16 mouse cellular contexts compared by ENCODE assay signal in genomic region chr5:140654096-140654845, GRCm38 (mm10). TPM values are rescaled to one million over a fixed set of nuclear protein-coding genes. Genes with fewer than 3 reads are reported as not detected.
A peak's percentile ranks its signal among the peaks of the same experiment; 100 is the strongest.
DNase-seq lines count a peak whose midpoint lies in the region; ATAC-seq lines count a peak whose summit lies in the region.
"Had no signal": no experiment of that assay in that cellular context is flagged by ENCODE, and none has a peak within 500 bp of the region (broad histone marks: within the 10 kb centered on the region; RNA-seq: fewer than 3 reads in every experiment).

No protein-coding gene starts in this region.

- H3K9ac ChIP-seq in intestine, embryonic 14.5 days (ENCODE audit: low read length): no peak overlapping the region
- no peak overlapping the region for H3K9ac ChIP-seq in stomach, embryonic 16.5 days (ENCODE audit: low read length)
- H3K9ac ChIP-seq: forebrain, embryonic 15.5 days; hindbrain, embryonic 15.5 days; limb, embryonic 13.5 days; liver, postnatal 0 days had no signal

- H3K36me3 ChIP-seq in intestine, embryonic 14.5 days (ENCODE audit: control insufficient read depth, insufficient read depth, low read length): no peaks in the 10 kb centered on the region
- H3K36me3 ChIP-seq in stomach, embryonic 16.5 days (ENCODE audit: control insufficient read depth, insufficient read depth, low read length): no peaks in the 10 kb centered on the region
- H3K36me3 ChIP-seq: forebrain, embryonic 15.5 days; hindbrain, embryonic 15.5 days; limb, embryonic 13.5 days had no signal

- peaks cover 11% of the 10 kb centered on the region for H3K4me1 ChIP-seq in intestine, embryonic 14.5 days (replicated peaks; ENCODE audit: control insufficient read depth, insufficient read depth, low read length)
- H3K4me1 ChIP-seq in stomach, embryonic 16.5 days (ENCODE audit: control insufficient read depth, insufficient read depth, low read length): peaks cover 6% of the 10 kb centered on the region

- peak; percentile 57; the same call in 1 of the 2 replicates for ATAC-seq in intestine, embryonic 14.5 days (replicated peaks; ENCODE audit: low FRiP score, low TSS enrichment, low read depth)
- peak; percentile 30; the same call in 1 of the 2 replicates for ATAC-seq in stomach, embryonic 16.5 days (ENCODE audit: insufficient read depth, low FRiP score)
- ATAC-seq in activated CD4-positive, CD25-positive, alpha-beta regulatory T cell, adult 4 months: no peak
- ATAC-seq: forebrain, embryonic 15.5 days; liver, postnatal 0 days had no signal

- DNase-seq in kidney, adult 9 months: peak; percentile 77
- DNase-seq in kidney, postnatal 4 days: no peak
- peak; percentile 90 for DNase-seq in adrenal gland, adult 2 months
- DNase-seq in intestine, embryonic 14.5 days (ENCODE audit: low spot score): no peak
- DNase-seq in layer of hippocampus, adult 8-10 months (ENCODE audit: low spot score in 2 of 2): no peak
- DNase-seq: cerebellum, adult 2 months; heart, adult 18-20 months; heart, postnatal 10 days; liver, postnatal 0 days; right cerebral cortex, postnatal 14 days had no signal

- no peaks in the 10 kb centered on the region for H3K27me3 ChIP-seq in intestine, embryonic 14.5 days (replicated peaks; ENCODE audit: control insufficient read depth, insufficient read depth, low read length)
- no peaks in the 10 kb centered on the region for H3K27me3 ChIP-seq in stomach, embryonic 16.5 days (ENCODE audit: control insufficient read depth, insufficient read depth, low read length)
- H3K27me3 ChIP-seq: forebrain, embryonic 15.5 days; hindbrain, embryonic 15.5 days; limb, embryonic 13.5 days had no signal

- 76% methylated on average over 15 of the region's 15 CpGs for WGBS in intestine, embryonic 14.5 days
- 69% methylated on average over 15 of the region's 15 CpGs for WGBS in stomach, embryonic 16.5 days

- no peaks in the 10 kb centered on the region for H3K9me3 ChIP-seq in intestine, embryonic 14.5 days (ENCODE audit: control insufficient read depth, low read length)
- no peaks in the 10 kb centered on the region for H3K9me3 ChIP-seq in stomach, embryonic 16.5 days (replicated peaks; ENCODE audit: control insufficient read depth, low read length)
- H3K9me3 ChIP-seq: forebrain, embryonic 15.5 days; hindbrain, embryonic 15.5 days; limb, embryonic 13.5 days had no signal

- no peak overlapping the region for H3K4me2 ChIP-seq in intestine, embryonic 14.5 days (ENCODE audit: low read length)
- no peak overlapping the region for H3K4me2 ChIP-seq in stomach, embryonic 16.5 days (ENCODE audit: low read depth, low read length)
- H3K4me2 ChIP-seq: forebrain, embryonic 15.5 days; hindbrain, embryonic 15.5 days; limb, embryonic 13.5 days; midbrain, embryonic 11.5 days had no signal

- H3K27ac ChIP-seq in intestine, embryonic 14.5 days (ENCODE audit: low read depth): no peak overlapping the region
- H3K27ac ChIP-seq in stomach, embryonic 16.5 days (ENCODE audit: low read length): no peak overlapping the region
- H3K27ac ChIP-seq: forebrain, embryonic 15.5 days; hindbrain, embryonic 15.5 days; limb, embryonic 13.5 days had no signal

- no peak overlapping the region for H3K4me3 ChIP-seq in intestine, embryonic 14.5 days (ENCODE audit: low read depth, low read length)
- H3K4me3 ChIP-seq in stomach, embryonic 16.5 days (replicated peaks; ENCODE audit: low read length): no peak overlapping the region
- H3K4me3 ChIP-seq: forebrain, embryonic 15.5 days; hindbrain, embryonic 15.5 days; limb, embryonic 13.5 days had no signal

RNA-seq across cellular contexts. Expression of gene Ttyh3, which starts 5.4 kb away (rescaled TPM):
- total RNA-seq in adrenal gland, adult 2 months (2021): 10 to 100 TPM; 48.6 to 95.9 TPM
- 185 and 217 TPM in 2 replicates for polyA plus RNA-seq in adrenal gland, adult 2 months (2012; rRNA removed)
- 39.5 and 44.8 TPM in 2 replicates for polyA plus RNA-seq in intestine, embryonic 14.5 days (2014; fragmentation: Nextera tagmentation; extraction: Ambion mirVana)
- polyA plus RNA-seq in stomach, embryonic 16.5 days (2015; fragmentation: Nextera tagmentation; extraction: Ambion mirVana): 13.8 and 17.8 TPM in 2 replicates
- polyA plus RNA-seq in activated CD4-positive, CD25-positive, alpha-beta regulatory T cell, adult 4 months (2017; shearing (Covaris generic)): 1 to 10 TPM; 5.2 to 5.6 TPM
- 100 to 1,000 TPM; 160 to 168 (median 167) TPM for total RNA-seq in layer of hippocampus, adult 8-10 months (2022)

RNA-seq across cellular contexts. Expression of gene Lfng, which starts 47.2 kb away (rescaled TPM):
- total RNA-seq in adrenal gland, adult 2 months (2021): 10 to 100 TPM in 1 of 2 experiments, 1 to 10 TPM in 1; 9.5 to 14.5 TPM
- 59.0 and 60.2 TPM in 2 replicates for polyA plus RNA-seq in adrenal gland, adult 2 months (2012; rRNA removed)
- polyA plus RNA-seq in intestine, embryonic 14.5 days (2014; fragmentation: Nextera tagmentation; extraction: Ambion mirVana): 12.6 and 15.4 TPM in 2 replicates
- 21.5 and 21.6 TPM in 2 replicates for polyA plus RNA-seq in stomach, embryonic 16.5 days (2015; fragmentation: Nextera tagmentation; extraction: Ambion mirVana)
- 10 to 100 TPM; 33.9 to 35.5 TPM for polyA plus RNA-seq in activated CD4-positive, CD25-positive, alpha-beta regulatory T cell, adult 4 months (2017; shearing (Covaris generic))
- 10 to 100 TPM; 18.1 to 25.0 (median 22.8) TPM for total RNA-seq in layer of hippocampus, adult 8-10 months (2022)

RNA-seq across cellular contexts. Expression of gene Iqce, which starts 47.9 kb away (rescaled TPM):
- total RNA-seq in adrenal gland, adult 2 months (2021): 10 to 100 TPM; 13.5 to 23.5 TPM
- 19.3 and 19.6 TPM in 2 replicates for polyA plus RNA-seq in adrenal gland, adult 2 months (2012; rRNA removed)
- 23.6 and 24.1 TPM in 2 replicates for polyA plus RNA-seq in intestine, embryonic 14.5 days (2014; fragmentation: Nextera tagmentation; extraction: Ambion mirVana)
- 19.2 and 21.1 TPM in 2 replicates for polyA plus RNA-seq in stomach, embryonic 16.5 days (2015; fragmentation: Nextera tagmentation; extraction: Ambion mirVana)
- polyA plus RNA-seq in activated CD4-positive, CD25-positive, alpha-beta regulatory T cell, adult 4 months (2017; shearing (Covaris generic)): 10 to 100 TPM; 16.8 to 21.2 TPM
- 10 to 100 TPM; 48.7 to 69.6 (median 65.9) TPM for total RNA-seq in layer of hippocampus, adult 8-10 months (2022)

RNA-seq across cellular contexts. Expression of gene Brat1, which starts 50.5 kb away (rescaled TPM):
- total RNA-seq in adrenal gland, adult 2 months (2021): 10 to 100 TPM; 16.9 to 18.8 TPM
- 42.9 and 46.4 TPM in 2 replicates for polyA plus RNA-seq in adrenal gland, adult 2 months (2012; rRNA removed)
- polyA plus RNA-seq in intestine, embryonic 14.5 days (2014; fragmentation: Nextera tagmentation; extraction: Ambion mirVana): 15.9 and 16.5 TPM in 2 replicates
- polyA plus RNA-seq in stomach, embryonic 16.5 days (2015; fragmentation: Nextera tagmentation; extraction: Ambion mirVana): 20.4 and 20.7 TPM in 2 replicates
- polyA plus RNA-seq in activated CD4-positive, CD25-positive, alpha-beta regulatory T cell, adult 4 months (2017; shearing (Covaris generic)): 10 to 100 TPM; 10.3 to 15.2 TPM
- 10 to 100 TPM; 19.6 to 24.3 (median 22.0) TPM for total RNA-seq in layer of hippocampus, adult 8-10 months (2022)

Comparison
In these comparisons a context has a peak if more than half of its experiments do, and no peak if none do; other contexts are left out.
1. DNase-seq: peak in kidney, adult 9 months (single experiment) and adrenal gland, adult 2 months (single experiment); none in kidney, postnatal 4 days (0 of 2), intestine, embryonic 14.5 days (single experiment) and layer of hippocampus, adult 8-10 months (0 of 2).